Mouse (Mus musculus) erythroblast, embryonic 14.5 days (primary cell): ENCODE results near the gene Wdr86. TPM values are rescaled to one million over a fixed set of nuclear protein-coding genes. Genes with fewer than 3 reads are reported as not detected.

Experiments
- H3K27me3 ChIP-seq: 2 replicates; pipeline ENCODE4 v1.6.1; 2012; ENCODE audit warnings: inconsistent platforms; ENCODE audit not compliant: control insufficient read depth
- H3K36me3 ChIP-seq: 2 replicates; pipeline ENCODE4 v1.6.1; 2012; ENCODE audit warnings: mild to moderate bottlenecking, inconsistent platforms; ENCODE audit not compliant: control insufficient read depth
- H3K4me1 ChIP-seq: 2 replicates; pipeline ENCODE4 v1.6.1; 2012; ENCODE audit warnings: inconsistent platforms; ENCODE audit not compliant: control insufficient read depth
- H3K4me3 ChIP-seq: replicated peaks from 2 replicates; pipeline ENCODE3; 2012; ENCODE audit warnings: moderate library complexity, mild to moderate bottlenecking, inconsistent platforms
- H3K9me3 ChIP-seq: 2 replicates; pipeline ENCODE4 v1.6.1; 2012; ENCODE audit warnings: low read length, inconsistent platforms, mixed read lengths; ENCODE audit not compliant: control insufficient read depth
- GATA1 ChIP-seq: IDR thresholded peaks from 2 replicates; pipeline ENCODE4 v1.6.1; 2012; ENCODE audit warnings: low read length, inconsistent platforms, mixed read lengths
- TAL1 ChIP-seq: IDR thresholded peaks from 3 replicates; pipeline ENCODE4 v1.6.1; 2012; ENCODE audit warnings: low read length, inconsistent platforms, mixed read lengths
- polyA plus RNA-seq: library from polyadenylated mRNA; stranded (reverse); fragments of >175 nt; gene quantifications from 2 replicates; pipeline ENCODE4 v1.2.3, GENCODE M21; 2012

The Wdr86 gene
- polyA plus RNA-seq, 1 experiment: not detected

DNA sequence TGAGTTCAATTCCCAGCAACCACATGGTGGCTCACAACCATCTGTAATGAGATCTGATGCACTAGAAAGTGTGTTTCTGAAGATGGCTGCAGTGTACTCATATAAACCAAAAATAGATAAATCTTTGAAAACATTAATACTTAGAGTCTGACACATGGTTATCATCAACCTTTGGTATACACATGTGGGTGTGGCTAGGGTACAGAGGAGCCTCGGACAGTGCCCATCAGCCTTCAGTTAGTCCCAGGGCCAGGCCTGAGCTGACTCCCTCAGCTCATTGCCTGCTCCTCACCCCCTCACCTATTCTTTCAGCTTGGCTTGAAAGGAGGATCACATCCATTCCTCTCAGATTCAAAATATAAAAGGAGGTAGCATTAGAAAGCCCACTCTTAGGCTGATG lies 8.0 kb upstream of the Wdr86 start:
- Histone ChIP-seq H3K4me3 (no peak overlapping the region), H3K27me3 (peaks cover 4% of the 10 kb centered on the region; the same call in 1 of the 2 replicates), H3K36me3 (no peaks in the 10 kb centered on the region), H3K4me1 (peaks cover 4% of the 10 kb centered on the region), H3K9me3 (no peaks in the 10 kb centered on the region)
- no peak for TF ChIP-seq GATA1

DNA sequence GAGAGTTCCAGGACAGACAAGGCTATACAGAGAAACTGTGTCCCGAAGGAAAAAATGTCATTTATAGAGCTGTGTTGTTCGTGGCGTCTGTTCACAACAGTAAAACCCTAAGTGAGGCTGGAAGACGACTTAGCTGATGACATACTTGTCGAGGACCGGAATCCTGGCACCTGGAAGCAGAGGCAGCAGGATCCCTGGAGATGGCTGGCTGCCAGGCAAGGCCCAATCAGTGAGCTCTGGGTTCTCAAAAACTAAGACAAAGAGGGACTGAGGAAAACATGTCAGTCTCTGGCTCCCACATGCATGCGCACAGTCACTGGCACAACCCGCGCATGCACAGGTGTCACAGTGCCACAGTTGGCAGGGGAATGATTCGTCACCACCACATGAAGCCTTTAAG lies 7.1 kb upstream of the Wdr86 start:
- Histone ChIP-seq H3K27me3 (peaks cover 4% of the 10 kb centered on the region; the same call in 1 of the 2 replicates), H3K9me3 (no peaks in the 10 kb centered on the region), H3K4me1 (peaks cover 6% of the 10 kb centered on the region), H3K4me3 (no peak overlapping the region), H3K36me3 (no peaks in the 10 kb centered on the region)
- TF ChIP-seq TAL1: no peak
- no peak for TF ChIP-seq GATA1

DNA sequence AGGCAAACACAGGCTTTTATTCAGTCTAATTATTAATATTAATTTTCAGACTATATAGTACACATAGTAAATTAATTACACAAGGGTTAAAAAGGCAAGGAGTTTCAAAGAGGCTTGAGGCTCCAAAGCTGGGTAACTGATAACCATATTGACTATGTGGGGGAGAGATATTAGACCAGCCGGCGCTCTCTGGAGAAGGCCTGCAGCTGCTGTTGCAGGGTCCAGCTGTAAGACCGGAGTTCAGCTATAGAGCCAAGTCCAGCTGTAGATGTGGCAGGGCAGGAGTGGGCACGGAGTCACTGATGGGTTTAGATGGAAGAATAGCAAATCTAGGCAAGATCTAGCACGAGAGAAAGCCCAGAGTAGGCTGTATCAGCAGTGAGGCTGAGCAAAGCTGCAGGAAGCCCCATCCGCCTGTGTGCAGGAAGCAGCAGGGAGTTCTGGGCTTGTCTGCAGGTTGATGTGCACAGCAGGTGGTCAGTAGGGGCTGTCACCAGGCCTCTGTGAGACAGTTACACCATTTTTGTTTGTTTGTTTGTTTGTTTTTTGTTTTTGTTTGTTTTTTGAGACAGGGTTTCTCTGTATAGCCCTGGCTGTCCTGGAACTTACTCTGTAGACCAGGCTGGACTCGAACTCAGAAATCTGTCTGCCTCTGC lies 3.4 kb upstream of the Wdr86 start:
- no peaks in the 10 kb centered on the region for H3K36me3 ChIP-seq
- H3K4me3 ChIP-seq: no peak overlapping the region
- H3K9me3 ChIP-seq: no peaks in the 10 kb centered on the region
- peaks cover 36% of the 10 kb centered on the region for H3K27me3 ChIP-seq
- peaks cover 6% of the 10 kb centered on the region for H3K4me1 ChIP-seq
- TF ChIP-seq TAL1 (no peak), GATA1 (no peak)

DNA sequence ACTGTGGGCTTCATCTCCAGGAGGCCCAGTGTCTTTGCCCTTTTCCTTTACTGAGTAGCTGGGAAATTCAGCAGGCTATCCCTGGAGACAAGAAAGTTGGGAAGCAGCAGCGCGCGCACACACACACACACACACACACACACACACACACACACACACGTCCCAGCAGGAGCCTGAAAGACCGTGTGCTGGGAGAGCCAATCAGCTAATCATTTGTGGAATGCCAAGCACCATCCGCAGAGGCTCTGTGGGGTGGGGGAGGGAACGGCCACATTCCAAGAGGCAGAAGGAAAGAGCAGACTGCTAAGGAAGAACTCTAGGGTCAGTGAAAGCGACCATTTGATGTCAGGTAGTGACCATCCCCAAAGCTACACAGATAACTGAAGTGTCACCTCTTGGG lies 2.6 kb upstream of the Wdr86 start:
- H3K4me1 ChIP-seq: peaks cover 6% of the 10 kb centered on the region
- H3K36me3 ChIP-seq: no peaks in the 10 kb centered on the region
- H3K4me3 ChIP-seq: no peak overlapping the region
- no peak for TF ChIP-seq GATA1
- no peak for TF ChIP-seq TAL1
- peaks cover 43% of the 10 kb centered on the region for H3K27me3 ChIP-seq
- H3K9me3 ChIP-seq: no peaks in the 10 kb centered on the region

DNA sequence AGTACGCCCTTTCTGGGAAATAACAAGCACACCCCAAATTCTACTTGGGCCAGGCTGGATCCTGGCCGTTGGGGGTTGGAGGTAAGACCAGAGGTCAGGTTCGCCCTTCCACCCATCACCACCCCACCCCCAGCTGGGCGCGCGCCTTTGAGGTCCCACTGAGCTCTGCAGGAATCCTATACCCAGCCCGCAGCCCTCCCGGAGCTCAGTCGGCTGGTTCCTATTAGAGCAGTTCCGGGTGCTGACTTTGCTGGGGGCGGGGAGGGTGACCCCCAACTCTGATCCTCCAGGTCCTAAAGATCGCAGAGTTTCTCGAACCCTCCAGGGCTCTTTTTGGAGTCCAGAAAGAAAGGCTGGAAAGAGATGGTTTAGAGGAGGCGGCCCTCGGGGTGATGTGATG lies 459 bp upstream of the Wdr86 start:
- no peak for TF ChIP-seq GATA1
- TF ChIP-seq TAL1: no peak
- Histone ChIP-seq H3K9me3 (no peaks in the 10 kb centered on the region), H3K4me3 (no peak overlapping the region)

DNA sequence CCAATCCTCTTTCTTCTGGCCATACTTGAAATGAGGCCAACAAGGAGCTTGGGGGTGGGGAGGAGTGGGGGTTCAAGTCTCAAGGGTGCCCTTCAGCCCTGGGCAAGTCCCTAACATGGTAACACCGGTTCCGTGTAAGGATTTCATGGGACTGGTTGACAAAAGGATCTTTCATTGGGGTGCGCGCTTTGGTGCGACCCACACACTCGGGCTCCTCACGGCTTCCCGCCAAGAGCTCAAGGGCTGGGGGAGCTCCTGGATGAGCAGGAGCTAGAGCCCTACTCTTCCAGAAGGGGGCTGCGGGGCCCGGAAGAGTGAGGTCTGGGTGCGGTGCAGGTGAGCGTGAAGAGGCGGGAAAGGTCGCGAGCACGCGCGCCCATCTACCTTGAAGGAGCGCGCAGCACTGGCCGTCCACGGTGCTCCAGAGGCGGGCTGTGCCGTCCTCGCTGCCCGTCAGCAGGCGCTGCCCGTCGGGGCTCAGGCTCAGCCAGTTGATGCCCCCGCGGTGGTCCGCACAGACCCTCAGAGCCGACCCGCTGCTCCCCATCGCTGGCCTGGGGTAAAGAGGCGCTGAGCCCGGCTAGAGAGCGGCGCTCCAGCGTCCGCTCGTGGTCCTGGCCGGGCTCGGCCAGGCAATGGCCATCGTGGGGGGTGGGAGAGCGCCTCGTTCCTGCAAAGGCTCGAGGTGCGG lies 585 bp downstream of the Wdr86 start:
- Histone ChIP-seq H3K27me3 (peaks cover 44% of the 10 kb centered on the region), H3K4me3 (no peak overlapping the region)
- TF ChIP-seq GATA1 (no peak), TAL1 (no peak)

More for the DNA sequence above, 459 bp upstream of the Wdr86 start:
- no peaks in the 10 kb centered on the region for H3K36me3 ChIP-seq
- H3K4me1 ChIP-seq: peaks cover 8% of the 10 kb centered on the region
- H3K27me3 ChIP-seq: peaks cover 44% of the 10 kb centered on the region

DNA sequence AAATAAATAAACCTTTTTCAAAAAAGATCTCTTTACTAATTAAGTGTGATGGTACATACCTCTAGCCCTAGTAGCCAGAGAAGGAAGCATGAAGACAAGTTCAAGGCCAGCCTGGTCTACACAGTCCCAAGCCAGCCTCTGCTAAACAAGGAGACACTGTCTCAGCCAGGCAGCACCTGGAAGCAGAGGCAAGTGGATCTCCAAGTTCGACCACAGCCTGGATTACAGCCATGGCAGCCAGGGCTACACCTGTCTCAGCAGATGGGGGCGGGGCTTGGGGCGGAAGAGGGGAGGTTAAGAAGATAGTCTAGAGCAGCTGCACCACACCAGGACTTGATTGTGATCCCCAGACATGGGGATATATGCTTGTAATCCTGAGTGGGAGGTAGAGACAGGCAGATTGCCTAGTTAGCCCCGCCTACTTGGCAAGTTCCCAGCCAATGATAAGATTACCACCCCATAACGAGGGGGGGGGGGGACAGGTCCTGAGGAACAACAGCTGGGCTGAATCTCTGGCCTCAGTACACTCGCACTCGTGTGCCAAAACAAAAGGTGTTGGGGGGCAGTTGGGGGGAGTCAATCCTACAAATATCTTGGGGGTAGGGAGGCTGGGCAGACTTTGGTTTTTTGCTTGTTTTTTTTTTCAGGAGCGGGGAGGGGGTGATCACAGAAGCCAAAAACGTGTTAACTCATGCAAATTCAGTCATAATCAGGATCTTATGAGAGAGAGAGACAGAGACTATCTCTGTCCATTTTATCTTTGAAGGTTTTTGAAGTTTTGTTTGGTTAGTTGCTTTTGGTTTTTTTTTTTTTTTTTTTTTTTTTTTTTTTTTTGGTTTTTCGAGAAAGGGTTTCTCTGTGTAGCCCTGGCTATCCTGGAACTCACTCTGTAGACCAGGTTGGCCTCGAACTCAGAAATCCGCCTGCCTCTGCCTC lies 3.4 kb downstream of the Wdr86 start:
- no peaks in the 10 kb centered on the region for H3K36me3 ChIP-seq
- no peak overlapping the region for H3K4me3 ChIP-seq
- peaks cover 2% of the 10 kb centered on the region for H3K4me1 ChIP-seq
- no peaks in the 10 kb centered on the region for H3K9me3 ChIP-seq
- TF ChIP-seq GATA1 (no peak), TAL1 (no peak)
- peaks cover 40% of the 10 kb centered on the region for H3K27me3 ChIP-seq

More for the DNA sequence above, 585 bp downstream of the Wdr86 start:
- Histone ChIP-seq H3K36me3 (no peaks in the 10 kb centered on the region), H3K9me3 (no peaks in the 10 kb centered on the region), H3K4me1 (peaks cover 8% of the 10 kb centered on the region)

DNA sequence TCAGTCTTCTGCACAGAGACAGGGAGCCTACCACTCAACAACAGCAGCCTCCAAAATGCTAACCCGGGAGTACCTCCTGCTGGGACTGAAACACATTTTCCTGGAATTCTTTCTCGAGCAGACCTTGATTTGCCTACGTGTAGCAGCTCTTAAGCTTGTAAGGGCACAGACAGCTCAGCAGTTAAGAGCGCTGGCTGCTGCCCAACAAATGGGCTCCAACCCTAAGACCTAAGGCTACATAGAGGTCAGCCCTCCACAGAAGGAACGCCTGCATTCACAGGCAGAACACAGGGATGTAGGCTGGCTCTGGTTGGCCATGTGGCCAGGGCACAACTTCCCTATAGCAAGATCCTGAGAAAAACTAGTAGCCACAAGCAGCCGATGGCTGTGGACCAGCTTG lies 4.6 kb downstream of the Wdr86 start:
- Histone ChIP-seq H3K9me3 (no peaks in the 10 kb centered on the region), H3K27me3 (peaks cover 27% of the 10 kb centered on the region), H3K36me3 (no peaks in the 10 kb centered on the region), H3K4me3 (no peak overlapping the region), H3K4me1 (peaks cover 2% of the 10 kb centered on the region)
- TF ChIP-seq TAL1 (no peak), GATA1 (no peak)

DNA sequence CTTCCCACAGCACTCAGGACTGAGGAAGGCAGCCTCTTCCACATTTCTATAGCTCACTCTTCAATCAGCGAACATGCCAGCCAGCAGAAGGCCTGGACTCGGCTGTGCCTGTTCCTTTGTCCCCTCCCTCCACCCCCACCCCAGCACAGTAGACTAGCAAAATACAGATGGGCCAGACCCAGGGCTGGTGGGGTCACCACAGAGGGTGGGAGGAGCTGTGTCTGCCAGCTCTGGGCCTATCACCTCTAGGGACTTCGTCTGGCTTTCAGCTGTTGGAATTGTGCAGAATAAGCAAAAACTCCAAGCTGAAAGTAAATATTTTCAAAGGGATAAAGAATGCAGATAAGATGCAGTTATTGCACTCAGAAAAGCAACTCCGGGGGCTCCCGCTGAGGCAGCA lies 5.7 kb downstream of the Wdr86 start:
- peaks cover 16% of the 10 kb centered on the region for H3K27me3 ChIP-seq
- TF ChIP-seq GATA1: no peak
- no peak for TF ChIP-seq TAL1
- H3K36me3 ChIP-seq: no peaks in the 10 kb centered on the region
- H3K4me1 ChIP-seq: peaks cover 2% of the 10 kb centered on the region; the same call in 1 of the 2 replicates
- no peaks in the 10 kb centered on the region for H3K9me3 ChIP-seq
- no peak overlapping the region for H3K4me3 ChIP-seq
